Mouse (Mus musculus) liver, postnatal 0 days (tissue): Measurements from ENCODE around the gene Nup210l. TPM values are rescaled to one million over a fixed set of nuclear protein-coding genes. Genes with fewer than 3 reads are reported as not detected.

Experiments
- ATAC-seq: fragments of 200-750 bp; cut with Nextera tagmentation; 2 replicates; pipeline ENCODE4 v1.8.0; 2017; ENCODE audit warnings: mild to moderate bottlenecking, moderate library complexity
- DNase-seq: peaks from one replicate; pipeline ENCODE4 v3.0.0-alpha.2; 2016
- H3K27ac ChIP-seq: fragments of 300-500 bp; sonication (generic); 2 replicates; pipeline ENCODE4 v1.5.1; 2014; ENCODE audit warnings: antibody characterized with exemption, moderate library complexity, mild to moderate bottlenecking, low read depth
- H3K27me3 ChIP-seq: fragments of 300-500 bp; sonication (generic); 2 replicates; pipeline ENCODE4 v1.6.1; 2014; ENCODE audit warnings: low read length, control low read depth, mixed read lengths; ENCODE audit not compliant: insufficient read depth
- H3K36me3 ChIP-seq: fragments of 300-500 bp; sonication (generic); replicated peaks from 2 replicates; pipeline ENCODE4 v1.6.1; 2014; ENCODE audit warnings: mild to moderate bottlenecking, control low read depth, low read length, moderate library complexity, mixed read lengths; ENCODE audit not compliant: insufficient read depth
- H3K4me1 ChIP-seq: fragments of 300-500 bp; sonication (generic); 2 replicates; pipeline ENCODE4 v1.6.1; 2014; ENCODE audit warnings: antibody characterized with exemption, mild to moderate bottlenecking, control low read depth; ENCODE audit not compliant: insufficient read depth
- H3K4me2 ChIP-seq: fragments of 300-500 bp; sonication (generic); 2 replicates; pipeline ENCODE4 v1.6.1; 2014; ENCODE audit warnings: low read depth, mild to moderate bottlenecking, low read length, moderate library complexity, mixed read lengths
- H3K4me3 ChIP-seq: fragments of 300-500 bp; sonication (generic); 2 replicates; pipeline ENCODE4 v1.5.1; 2014; ENCODE audit warnings: low read depth, low read length
- H3K9ac ChIP-seq: fragments of 300-500 bp; sonication (generic); replicated peaks from 2 replicates; pipeline ENCODE4 v1.6.1; 2014; ENCODE audit warnings: mild to moderate bottlenecking, moderate library complexity
- H3K9me3 ChIP-seq: fragments of 300-500 bp; sonication (generic); 2 replicates; pipeline ENCODE4 v1.6.1; 2016; ENCODE audit warnings: mild to moderate bottlenecking, control low read depth, low read length, mixed read lengths
- CTCF ChIP-seq: sonication (generic); IDR thresholded peaks from 2 replicates; pipeline ENCODE4 v1.5.1; 2016; ENCODE audit warnings: antibody characterized with exemption, low read depth
- EP300 ChIP-seq: IDR thresholded peaks from 2 replicates; pipeline ENCODE4 v1.6.1; 2016; ENCODE audit warnings: antibody characterized with exemption, low read depth, mild to moderate bottlenecking
- WGBS: fragments of 180-500 bp; shearing (Covaris S2); extraction: QIAGEN DNeasy Blood & Tissue Kit; methylation state at CpG from one replicate; pipeline ENCODE4 v1.1.7; 2014; ENCODE audit not compliant: insufficient replicate concordance; 5-methylcytosine and 5-hydroxymethylcytosine counted together
- polyA plus RNA-seq: library from polyadenylated mRNA; unstranded; fragments of >200 nt; fragmentation: Nextera tagmentation; extraction: Ambion mirVana; gene quantifications from 2 replicates; pipeline ENCODE4 v1.2.1, GENCODE M21; 2015

Nup210l gene
- polyA plus RNA-seq, 1 experiment from 2014 or later, result 0.04 TPM

DNA sequence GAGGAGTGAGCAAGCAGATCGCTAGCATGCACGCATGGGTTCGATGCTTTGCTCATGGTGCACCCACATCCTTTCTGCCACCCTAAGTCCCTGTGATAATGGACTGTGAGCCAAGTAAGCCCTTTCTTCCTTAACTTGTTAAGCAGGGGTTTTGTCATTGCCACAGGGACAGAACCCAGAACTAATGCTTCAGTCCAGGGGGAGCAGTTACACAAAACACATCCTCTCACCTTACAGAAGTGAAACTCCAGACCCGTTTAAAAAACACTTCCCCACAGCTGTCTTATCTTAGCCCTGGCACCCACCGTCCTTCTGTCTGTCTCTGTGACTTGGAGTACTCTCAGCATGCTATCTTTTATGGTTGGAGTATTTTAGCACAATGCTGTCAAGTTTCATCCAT, 52.1 kb downstream of the Nup210l start:
- H3K4me2 ChIP-seq, result no peak overlapping the region
- H3K9me3 ChIP-seq, result no peaks in the 10 kb centered on the region
- 37% methylated on average over 5 of the region's 5 CpGs for WGBS
- DNase-seq (no peak), ATAC-seq (no peak)
- H3K9ac ChIP-seq, result no peak overlapping the region
- H3K27me3 ChIP-seq, result no peaks in the 10 kb centered on the region
- 0 out of 2 replicates have a peak, but pooled peaks have one; percentile 5 for TF ChIP-seq CTCF
- no peak for TF ChIP-seq EP300
- H3K4me1 ChIP-seq, result no peaks in the 10 kb centered on the region
- peak overlapping the region; percentile 25; the same call in 1 of the 2 replicates for H3K27ac ChIP-seq
- H3K4me3 ChIP-seq, result no peak overlapping the region
- H3K36me3 ChIP-seq, result no peaks in the 10 kb centered on the region

DNA sequence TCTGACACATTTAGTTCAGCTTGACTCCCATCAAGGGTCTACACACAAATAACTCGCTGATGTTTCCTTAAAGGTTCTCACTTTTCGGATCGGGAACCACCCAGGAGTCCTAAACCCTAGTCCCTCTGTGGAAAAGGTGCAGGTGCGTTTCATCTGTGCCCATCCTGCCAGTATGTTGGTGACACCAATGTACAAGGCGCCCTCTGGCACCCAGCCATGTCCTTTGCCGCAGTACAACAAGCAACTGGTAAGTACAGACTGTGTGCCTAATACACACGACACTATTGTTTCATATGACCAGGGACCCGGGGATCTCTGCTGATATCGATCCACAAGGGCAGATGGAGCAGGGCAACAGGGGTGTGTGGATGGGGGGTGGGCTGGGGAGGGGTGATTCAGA, 55.8 kb downstream of the Nup210l start:
- peak; percentile 21 for DNase-seq
- WGBS, result 79% methylated on average over 9 of the region's 9 CpGs

DNA sequence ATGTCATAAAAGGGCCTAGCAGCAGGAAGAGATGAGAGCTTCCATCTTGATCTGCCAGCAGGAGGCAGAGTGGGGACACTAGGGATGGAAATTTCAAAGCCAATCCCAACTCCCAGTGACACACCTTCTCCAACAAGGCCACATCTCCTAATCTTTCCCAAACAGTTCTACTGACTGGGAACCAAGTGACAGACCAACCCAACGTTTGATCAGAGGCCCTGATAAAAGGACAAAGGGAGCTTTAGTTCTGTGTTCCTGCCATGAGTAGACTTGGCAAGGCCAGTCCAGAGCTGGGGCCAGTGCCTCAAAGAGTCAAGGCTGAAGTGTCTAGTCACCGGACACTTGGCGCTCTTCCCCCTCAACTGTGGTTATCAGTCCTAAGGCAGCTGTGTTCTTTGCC, 57.6 kb downstream of the Nup210l start:
- TF ChIP-seq CTCF (no peak), EP300 (no peak)
- no peak overlapping the region for H3K9ac ChIP-seq
- ATAC-seq, result no peak
- no peaks in the 10 kb centered on the region for H3K9me3 ChIP-seq
- no peak overlapping the region for H3K4me2 ChIP-seq
- no peak overlapping the region for H3K4me3 ChIP-seq
- no peak overlapping the region for H3K27ac ChIP-seq
- no peaks in the 10 kb centered on the region for H3K4me1 ChIP-seq
- no peak for DNase-seq
- WGBS, result 62% methylated on average over 3 of the region's 3 CpGs
- no peaks in the 10 kb centered on the region for H3K36me3 ChIP-seq
- no peaks in the 10 kb centered on the region for H3K27me3 ChIP-seq

More for the DNA sequence above, 55.8 kb downstream of the Nup210l start:
- Histone ChIP-seq H3K9ac (no peak overlapping the region), H3K4me1 (no peaks in the 10 kb centered on the region), H3K27me3 (no peaks in the 10 kb centered on the region), H3K27ac (no peak overlapping the region), H3K9me3 (no peaks in the 10 kb centered on the region), H3K4me3 (no peak overlapping the region), H3K4me2 (no peak overlapping the region), H3K36me3 (no peaks in the 10 kb centered on the region)
- TF ChIP-seq EP300, result no peak
- TF ChIP-seq CTCF, result no peak
- no peak for ATAC-seq

DNA sequence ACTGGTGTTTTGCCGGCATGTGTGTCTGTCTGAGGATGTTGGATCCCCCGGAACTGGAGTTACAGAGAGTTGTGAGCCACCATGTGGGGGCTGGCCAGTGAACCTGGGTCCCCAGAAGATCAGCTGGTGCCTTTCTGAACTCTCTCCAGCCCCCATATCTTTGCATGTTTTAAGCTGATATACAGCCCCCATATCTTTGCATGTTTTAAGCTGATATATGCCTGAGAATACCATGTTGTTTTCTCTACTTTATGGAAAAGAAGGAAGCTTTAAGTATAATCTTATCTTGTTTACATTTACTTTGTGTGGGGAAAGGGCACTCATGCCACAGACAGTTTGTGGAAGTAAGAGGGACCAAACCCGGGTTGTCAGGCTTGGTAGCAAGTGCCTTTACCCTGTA, 75.6 kb downstream of the Nup210l start:
- Histone ChIP-seq H3K27ac (no peak overlapping the region), H3K4me1 (no peaks in the 10 kb centered on the region), H3K4me2 (no peak overlapping the region), H3K9me3 (no peaks in the 10 kb centered on the region), H3K36me3 (no peaks in the 10 kb centered on the region), H3K9ac (no peak overlapping the region), H3K4me3 (no peak overlapping the region), H3K27me3 (no peaks in the 10 kb centered on the region)
- WGBS, result 49% methylated on average over 3 of the region's 3 CpGs
- no peak for ATAC-seq
- no peak for TF ChIP-seq EP300
- no peak for TF ChIP-seq CTCF
- DNase-seq, result no peak

DNA sequence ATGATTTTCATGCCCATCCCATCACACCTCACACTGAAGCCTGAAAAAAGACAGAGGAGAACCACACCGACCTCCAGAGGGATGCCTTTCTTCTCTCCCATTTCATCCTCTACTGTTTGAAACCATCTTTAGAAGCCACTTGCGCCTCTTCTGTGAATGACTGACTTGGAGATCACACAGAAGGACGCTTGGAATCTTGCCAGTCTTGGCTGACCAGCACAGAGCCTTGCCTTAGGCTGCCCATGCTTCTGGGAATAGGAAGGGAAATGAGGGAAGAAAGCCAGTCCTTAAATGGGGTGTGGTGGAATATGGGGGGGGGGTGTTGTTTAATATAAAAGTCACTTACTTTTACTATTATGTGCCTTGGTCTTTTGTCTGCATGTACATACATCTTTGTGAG, 79.6 kb downstream of the Nup210l start:
- Histone ChIP-seq H3K27me3 (no peaks in the 10 kb centered on the region), H3K36me3 (no peaks in the 10 kb centered on the region), H3K4me1 (no peaks in the 10 kb centered on the region), H3K4me3 (no peak overlapping the region), H3K27ac (no peak overlapping the region), H3K9ac (no peak overlapping the region), H3K4me2 (no peak overlapping the region), H3K9me3 (no peaks in the 10 kb centered on the region)
- no peak for ATAC-seq
- DNase-seq, result no peak
- WGBS, result 76% methylated on average over 3 of the region's 3 CpGs
- TF ChIP-seq EP300 (no peak), CTCF (no peak)

DNA sequence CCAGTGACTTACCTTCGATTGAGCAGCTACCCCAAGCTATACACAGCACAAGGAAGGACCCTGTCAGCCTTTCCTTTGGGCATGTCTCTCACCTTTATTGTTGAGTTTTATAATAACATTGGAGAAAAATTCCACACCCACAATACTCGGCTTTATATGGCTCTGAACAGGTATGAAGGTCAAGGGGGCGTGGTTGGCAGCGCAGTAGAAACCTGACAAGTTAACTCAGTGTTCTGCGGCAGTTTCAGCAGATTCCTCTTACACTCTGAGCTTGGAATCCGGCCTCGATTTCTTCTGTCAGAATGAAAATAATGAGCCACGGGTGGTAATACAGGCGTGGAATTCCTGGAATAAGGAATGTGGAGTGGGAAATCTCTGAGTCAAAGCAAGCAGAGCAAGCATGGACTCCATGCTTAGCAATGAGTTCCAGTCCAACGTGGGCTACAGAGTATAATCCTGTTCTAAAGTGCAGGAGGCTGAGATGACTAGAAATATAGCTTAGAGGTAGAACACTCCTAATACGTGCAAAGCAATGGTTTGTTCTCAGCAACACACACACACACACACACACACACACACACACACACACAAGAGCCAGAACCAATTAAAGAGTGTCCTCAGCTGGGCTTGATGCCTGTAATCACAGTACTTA, 87.1 kb downstream of the Nup210l start:
- no peaks in the 10 kb centered on the region for H3K9me3 ChIP-seq
- no peaks in the 10 kb centered on the region for H3K4me1 ChIP-seq
- H3K27ac ChIP-seq, result no peak overlapping the region
- DNase-seq, result no peak
- 66% methylated on average over 11 of the region's 11 CpGs for WGBS
- no peak for ATAC-seq
- no peak overlapping the region for H3K4me3 ChIP-seq
- TF ChIP-seq EP300, result no peak
- TF ChIP-seq CTCF, result no peak
- no peak overlapping the region for H3K9ac ChIP-seq
- H3K27me3 ChIP-seq, result no peaks in the 10 kb centered on the region
- no peak overlapping the region for H3K4me2 ChIP-seq
- no peaks in the 10 kb centered on the region for H3K36me3 ChIP-seq
